Mouse (Mus musculus) cerebellum, postnatal 10 days (tissue): ENCODE data around the gene Olfr807.

Source experiments
- DNase-seq, 2 experiments: peaks; one replicate each; pipeline ENCODE4 v3.0.0; 2021; ENCODE audit warnings: mixed read lengths in 2 of 2

Gene Olfr807

DNA sequence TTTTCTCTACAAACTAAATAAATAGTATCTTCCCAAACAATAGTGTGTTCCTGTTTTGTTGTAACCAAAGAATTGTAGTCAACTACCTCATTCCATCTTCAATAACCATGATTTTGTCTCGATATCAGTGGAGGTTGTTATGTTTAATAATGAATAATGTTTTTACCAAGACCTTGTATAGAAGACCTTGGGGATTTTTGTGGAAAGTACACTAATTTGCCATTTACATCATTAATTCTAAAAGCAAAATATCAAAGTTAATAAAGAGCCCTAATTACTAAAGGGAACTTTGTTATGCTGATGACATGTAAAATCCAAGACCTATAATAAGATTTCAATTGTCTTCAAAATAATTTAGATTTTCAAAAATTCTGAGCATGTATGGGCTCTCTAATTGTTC lies at the start of gene Olfr807:
TSS of gene Olfr807 (minus strand) at position 101 of the 400 bp plus-strand sequence.
- no peak for DNase-seq

DNA sequence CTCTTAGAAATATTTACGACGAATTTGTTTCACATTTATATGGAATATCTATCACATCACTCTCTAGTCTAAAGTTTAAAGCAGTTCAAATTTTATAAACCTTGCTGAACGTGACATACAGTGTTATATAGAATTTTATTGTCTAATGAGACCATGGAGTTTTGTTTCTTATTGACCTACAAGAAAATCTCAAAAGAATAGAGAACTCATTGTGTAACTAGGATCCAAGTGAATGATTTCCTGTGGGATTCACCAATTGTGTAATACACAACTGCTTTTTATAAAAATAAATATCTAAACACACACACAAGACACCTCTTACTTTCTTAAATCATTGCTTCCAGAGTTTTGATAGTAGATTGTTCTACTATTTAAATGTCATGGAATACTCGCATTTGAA lies 46.7 kb upstream of the Olfr807 start, which contains the start of gene Olfr811:
TSS of gene Olfr811 (minus strand) at position 101 of the 400 bp plus-strand sequence.
- DNase-seq: no peak

DNA sequence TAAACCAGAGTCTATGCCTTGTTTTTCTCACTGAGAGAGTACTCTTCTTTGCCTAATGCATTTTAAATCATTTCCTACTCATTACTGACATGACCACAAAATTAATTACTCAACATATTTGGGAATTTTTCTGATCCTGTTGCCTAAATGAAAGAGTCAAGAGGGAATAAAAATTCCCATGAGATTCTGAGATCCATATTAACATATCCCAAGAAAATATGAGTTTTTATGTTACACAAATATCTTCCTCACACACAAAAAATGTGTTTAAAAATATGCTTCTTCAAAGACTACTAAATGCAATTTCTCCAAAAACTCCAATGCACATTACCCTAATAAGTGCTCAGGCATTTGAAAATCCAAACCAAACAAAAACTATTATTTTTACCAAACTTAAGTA lies 37.2 kb upstream of the Olfr807 start, which contains the start of gene Olfr810:
TSS of gene Olfr810 (minus strand) at position 101 of the 400 bp plus-strand sequence.
- DNase-seq: no peak

DNA sequence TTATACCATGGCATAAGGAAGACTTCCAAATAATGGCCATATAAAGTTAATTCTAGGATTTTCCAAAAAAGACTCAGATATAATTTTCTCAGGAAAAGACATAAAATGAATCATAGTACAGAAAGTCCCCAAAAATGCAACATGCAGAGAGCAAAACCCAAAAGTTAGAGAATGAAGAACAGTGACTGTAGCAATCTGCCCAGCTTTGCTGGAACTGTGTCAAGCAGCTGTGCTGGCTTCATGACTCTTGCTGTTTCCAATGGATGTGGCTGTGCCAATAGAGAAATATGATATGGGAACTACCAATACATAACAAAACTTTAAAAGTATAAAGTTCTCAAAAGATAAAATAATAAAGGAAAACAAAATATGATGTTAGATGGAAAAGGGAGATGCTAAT lies 20.5 kb upstream of the Olfr807 start:
- no peak for DNase-seq

DNA sequence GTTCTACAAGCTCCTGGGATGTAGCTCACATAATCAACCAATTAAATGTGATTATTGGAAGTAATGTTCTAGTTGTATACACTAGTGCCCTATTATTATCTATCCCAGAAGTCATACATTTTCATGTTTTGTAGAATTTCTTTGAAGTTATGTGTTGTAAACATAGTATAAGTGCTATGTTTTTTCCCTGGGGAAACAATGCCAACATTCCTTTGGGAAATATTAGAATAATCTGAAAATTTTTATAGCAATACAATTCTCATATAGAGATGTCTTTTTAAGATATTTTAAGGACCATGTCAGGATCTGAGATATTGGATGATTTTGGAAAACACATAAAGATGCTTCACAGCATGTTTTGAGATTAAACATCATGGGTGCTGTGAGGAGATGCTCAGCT lies 16.7 kb upstream of the Olfr807 start, which contains the start of gene Olfr809:
TSS of gene Olfr809 (plus strand) at position 301 of the 400 bp plus-strand sequence.
- no peak for DNase-seq

DNA sequence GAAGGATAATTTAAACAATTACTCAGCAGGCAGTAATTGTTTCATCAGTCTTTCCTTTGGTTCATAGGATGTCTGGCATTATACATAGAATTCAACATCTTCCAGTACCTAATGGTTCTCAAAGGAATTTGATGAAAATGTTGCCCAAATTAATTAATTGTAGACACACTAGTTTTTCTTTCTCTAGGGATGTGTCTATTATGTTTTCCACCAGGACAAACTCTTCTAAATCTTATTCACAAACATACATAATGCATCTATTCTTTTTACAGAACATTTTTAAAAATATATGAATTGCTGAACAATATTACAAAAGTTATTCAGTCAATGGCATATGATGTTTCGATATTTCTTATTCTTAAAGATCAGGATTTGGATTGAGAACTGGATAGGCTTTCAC lies 7.6 kb upstream of the Olfr807 start, which contains the start of gene Olfr808:
TSS of gene Olfr808 (plus strand) at position 301 of the 400 bp plus-strand sequence.
- DNase-seq: no peak

DNA sequence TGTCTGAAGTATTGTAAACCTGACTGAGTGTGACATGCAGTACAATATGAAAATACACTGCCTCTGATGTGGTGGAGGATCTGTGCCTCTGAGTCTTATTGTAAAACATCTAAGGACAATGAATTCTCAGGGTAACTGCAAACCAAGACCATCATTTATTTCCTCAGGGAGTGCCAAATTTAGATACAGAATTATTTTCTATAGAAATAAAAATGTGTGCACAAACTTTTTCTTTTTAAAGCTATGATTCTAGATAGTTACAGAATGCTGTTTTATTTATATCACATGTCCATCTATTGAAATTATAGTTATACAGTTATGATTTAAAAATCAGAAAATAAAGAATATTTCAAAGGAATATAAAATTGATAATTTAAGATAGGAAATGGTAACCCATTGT lies 15.8 kb downstream of the Olfr807 start, which contains the start of gene Olfr806:
TSS of gene Olfr806 (minus strand) at position 101 of the 400 bp plus-strand sequence.
- DNase-seq: no peak

DNA sequence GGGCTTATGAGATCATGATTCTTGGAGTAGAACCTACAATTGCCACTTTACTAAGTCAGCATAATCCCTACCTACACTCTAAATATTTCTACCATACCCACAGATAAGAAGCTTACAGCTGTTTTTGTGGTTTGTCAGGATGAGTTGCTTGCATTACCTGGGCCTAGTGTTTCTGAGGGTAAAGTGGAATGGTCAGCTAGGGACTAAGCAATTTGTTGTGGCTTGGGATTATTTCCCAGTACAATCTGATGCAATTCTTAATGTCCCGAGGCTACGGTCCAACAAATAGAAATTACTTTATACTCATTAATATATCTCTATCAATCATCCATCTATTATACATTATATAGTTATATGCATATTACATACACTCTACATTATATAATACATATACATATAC lies 28.3 kb downstream of the Olfr807 start, which contains the start of gene Olfr805:
TSS of gene Olfr805 (minus strand) at position 101 of the 400 bp plus-strand sequence.
- DNase-seq: no peak
